Mouse (Mus musculus): ENCODE results near the gene Hist1h2af.

DNA sequence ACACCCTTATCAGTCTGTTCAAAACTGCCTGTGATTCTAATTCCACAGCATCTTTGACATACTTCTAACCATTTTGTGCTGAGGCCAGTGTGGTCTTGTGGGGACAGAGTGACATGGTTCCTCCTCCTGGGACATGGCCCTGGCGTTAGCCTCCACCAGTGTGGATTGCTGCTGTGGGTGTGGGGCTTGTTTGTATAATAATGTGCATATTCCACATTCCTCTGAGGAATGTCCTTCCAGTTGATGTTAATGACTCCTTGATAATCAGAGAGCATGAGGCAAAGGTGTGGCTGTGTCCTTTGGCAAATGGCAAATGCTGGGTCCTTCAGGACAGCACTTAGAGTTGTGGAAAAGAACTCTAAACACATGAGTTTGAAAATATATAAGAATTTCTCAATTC is 20.2 kb upstream of the Hist1h2af start:
- TF ChIP-seq ZNF384 (IDR thresholded peaks at IDR 0.05; ENCODE audit: low read depth, low read length): no peak
- TF ChIP-seq MAFK (IDR thresholded peaks at IDR 0.05; ENCODE audit: insufficient read depth, low read depth, low read length): no peak
